Mouse (Mus musculus): ENCODE measurements around the gene Mef2c.

The Mef2c gene

DNA sequence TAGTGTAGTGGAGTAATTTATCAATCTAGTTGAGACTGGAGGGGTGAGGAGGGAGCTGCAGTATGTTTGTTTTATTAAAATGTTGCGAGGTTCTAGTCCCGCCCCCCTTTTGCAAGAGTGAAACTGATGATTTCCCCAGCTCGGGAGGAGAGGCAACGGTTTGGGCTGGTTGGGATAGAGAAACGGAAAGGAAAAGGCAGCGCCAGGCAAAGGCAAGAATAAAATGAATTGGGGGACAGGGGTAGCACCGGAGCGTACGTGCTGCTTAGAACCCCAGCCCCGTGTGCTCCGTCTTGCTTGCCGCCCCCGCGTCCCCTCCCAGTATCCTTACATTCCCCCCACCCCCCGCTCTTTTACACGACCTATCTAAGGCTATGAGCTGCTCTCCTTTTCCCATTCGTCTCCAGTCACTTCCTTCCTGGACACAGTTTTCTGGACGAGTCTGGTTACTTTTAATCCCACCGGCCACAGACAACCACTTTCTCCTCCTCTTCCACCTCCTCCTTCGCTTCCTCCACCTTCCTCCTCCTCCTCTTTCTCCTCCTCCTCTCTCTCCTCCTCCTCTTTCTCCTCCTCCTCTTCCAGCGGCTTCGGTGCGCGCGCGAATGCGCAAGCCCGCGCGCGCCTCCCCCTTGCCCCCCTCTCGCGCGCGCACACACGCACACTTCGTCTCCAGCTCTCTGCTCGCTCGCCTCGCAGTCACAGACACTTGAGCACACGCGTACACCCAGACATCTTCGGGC is 20.5 kb downstream of the Mef2c start:
- peak; percentile 19 for DNase-seq (ENCODE audit: low read depth, low spot score)

GRCm38 (mm10) chr13:83524902-83525715 is 21.3 kb downstream of the Mef2c start:
- no peak for DNase-seq (ENCODE audit: low read depth, low spot score)

- DNase-seq (ENCODE audit: low read depth, low spot score), result no peak
These were observed 21.8 kb downstream of the Mef2c start for GRCm38 (mm10) chr13:83525716-83526005.

DNA sequence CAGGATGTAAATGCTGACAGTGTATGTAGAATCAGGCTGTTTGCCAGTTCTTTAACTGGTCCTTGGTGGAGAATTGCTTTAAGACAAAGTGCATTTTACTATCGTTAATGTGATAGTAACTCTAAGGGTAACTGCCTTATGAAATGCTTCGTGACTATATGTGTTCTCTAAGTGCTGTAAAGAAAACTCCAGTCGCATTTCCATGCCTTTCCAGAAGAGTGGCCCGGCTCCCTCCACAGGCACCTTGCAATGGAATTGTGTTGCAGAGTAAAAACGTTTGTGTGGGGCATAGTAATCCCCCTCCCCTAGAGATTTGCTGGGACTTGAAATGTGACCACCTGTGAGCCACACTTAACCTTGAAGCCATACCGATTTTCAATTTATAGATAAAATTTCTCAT is 22.2 kb downstream of the Mef2c start:
- no peak for DNase-seq (ENCODE audit: low read depth, low spot score)

- DNase-seq (ENCODE audit: low read depth, low spot score), result no peak
These were observed 24.1 kb downstream of the Mef2c start for GRCm38 (mm10) chr13:83527921-83528320.

DNA sequence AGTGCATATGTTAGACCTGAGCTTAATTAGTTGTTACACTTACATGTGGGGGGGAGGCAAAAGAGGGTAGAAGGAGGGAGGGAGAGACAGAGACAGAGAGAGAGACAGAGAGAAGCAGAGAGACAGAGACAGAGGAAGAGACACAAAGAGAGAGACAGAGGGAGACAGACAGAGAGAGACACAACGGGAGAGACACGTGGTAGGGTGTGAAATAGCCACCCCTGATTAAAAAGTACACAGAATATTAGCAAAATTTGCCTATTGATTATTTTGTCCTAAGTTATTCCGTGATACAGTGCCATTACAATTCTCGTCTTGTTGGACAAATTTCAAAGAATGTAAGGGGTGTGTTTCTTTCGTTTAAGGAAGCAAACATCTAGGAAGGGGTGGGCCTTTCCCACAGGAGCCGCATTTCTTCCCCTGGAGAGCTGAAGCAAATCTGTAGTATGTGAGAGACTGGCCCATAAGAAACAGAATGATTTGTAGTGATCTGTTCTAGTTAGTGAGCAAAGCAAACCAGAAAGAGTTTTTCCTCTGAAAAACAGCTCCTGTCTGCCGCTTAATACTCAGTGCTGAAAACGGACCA is 26.0 kb downstream of the Mef2c start:
- DNase-seq (ENCODE audit: low read depth, low spot score), result no peak

DNA sequence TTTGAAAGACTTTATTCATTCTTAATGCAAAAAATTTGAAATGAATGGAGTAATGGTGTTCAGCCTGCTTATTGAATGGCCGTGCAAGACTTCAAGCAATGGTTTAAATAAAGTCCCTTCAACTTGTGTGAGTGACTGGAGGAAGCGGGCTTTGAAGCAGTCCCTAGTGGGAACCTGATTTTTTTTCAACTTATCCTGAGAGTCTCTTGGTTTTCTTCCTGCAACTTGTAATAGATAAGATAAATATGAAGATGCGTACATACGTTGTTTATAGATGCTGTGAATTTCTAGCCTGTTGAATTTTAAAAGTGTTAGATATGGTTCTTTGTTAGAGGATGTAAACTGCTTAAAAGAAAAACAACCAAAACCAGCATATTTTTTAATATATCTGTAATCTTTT is 27.1 kb downstream of the Mef2c start:
- no peak for DNase-seq (ENCODE audit: low read depth, low spot score)

GRCm38 (mm10) chr13:83531968-83532591 is 28.2 kb downstream of the Mef2c start:
- DNase-seq (ENCODE audit: low read depth, low spot score), result no peak

GRCm38 (mm10) chr13:83536361-83536760 is 32.5 kb downstream of the Mef2c start:
- DNase-seq (ENCODE audit: low read depth, low spot score), result no peak

GRCm38 (mm10) chr13:83537163-83537562 is 33.3 kb downstream of the Mef2c start:
- DNase-seq (ENCODE audit: low read depth, low spot score), result no peak

DNA sequence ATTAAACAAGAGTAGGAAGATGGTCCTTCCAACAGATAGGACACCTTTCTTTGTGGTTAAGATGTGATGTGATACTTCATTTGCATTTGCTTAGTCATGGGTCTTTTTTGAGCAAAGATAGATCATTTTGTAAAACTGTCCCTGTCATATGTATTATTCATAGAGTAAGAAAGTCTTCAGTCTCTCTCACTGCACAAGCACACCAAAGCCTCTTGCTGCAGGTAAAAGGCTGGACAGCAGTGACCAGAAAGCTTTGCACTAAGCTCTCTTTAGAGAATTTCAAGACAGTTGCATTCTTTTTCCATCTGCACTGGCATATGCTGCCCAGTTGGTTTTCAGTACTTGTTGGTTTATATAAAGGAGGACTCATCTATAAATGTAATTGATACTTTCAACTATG is 36.1 kb downstream of the Mef2c start:
- DNase-seq (ENCODE audit: low read depth, low spot score), result no peak

DNA sequence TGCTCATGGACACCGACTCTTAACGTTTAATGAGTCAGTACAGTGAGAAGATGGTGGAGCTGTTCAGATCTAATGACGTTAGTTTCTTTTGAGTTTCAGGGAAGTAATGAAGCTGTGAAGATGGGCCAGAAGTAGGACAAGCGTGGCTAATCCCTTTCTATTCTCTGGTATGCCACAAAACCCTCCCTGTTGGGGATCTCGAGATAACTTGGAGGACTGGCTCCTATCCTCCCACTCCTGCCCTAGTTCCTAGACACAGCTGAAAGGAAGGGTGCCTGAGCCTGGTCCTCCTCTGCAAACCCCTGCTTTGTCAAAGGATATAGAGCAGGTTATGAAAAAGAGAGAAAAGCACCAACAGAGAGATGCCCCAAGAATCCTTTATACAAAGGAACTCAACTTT is 38.8 kb downstream of the Mef2c start:
- no peak for DNase-seq (ENCODE audit: low read depth, low spot score)

DNA sequence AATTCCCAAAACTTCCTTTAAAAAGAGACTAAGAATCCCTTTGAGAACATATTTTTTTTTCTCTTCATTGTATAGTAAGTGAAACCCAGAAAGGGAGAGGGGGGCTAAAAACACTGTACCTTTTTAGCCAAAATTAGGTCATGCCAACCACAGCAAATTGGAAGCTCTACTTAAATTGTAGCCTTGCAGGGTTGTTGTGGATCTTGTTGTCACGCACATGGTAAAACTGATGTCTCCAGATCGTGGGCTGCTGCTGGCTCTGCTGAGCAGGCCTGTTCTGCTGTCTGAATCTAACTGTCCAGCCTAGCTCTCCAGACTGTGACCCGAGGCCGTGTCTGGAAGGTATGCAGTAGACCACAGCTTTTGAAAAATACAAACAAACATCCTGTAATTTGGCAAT is 40.9 kb downstream of the Mef2c start:
- DNase-seq (ENCODE audit: low read depth, low spot score), result no peak

GRCm38 (mm10) chr13:83546876-83547275 is 43.0 kb downstream of the Mef2c start:
- no peak for DNase-seq (ENCODE audit: low read depth, low spot score)

- no peak for DNase-seq (ENCODE audit: low read depth, low spot score)
These were observed 47.4 kb downstream of the Mef2c start for GRCm38 (mm10) chr13:83551259-83551658.

DNA sequence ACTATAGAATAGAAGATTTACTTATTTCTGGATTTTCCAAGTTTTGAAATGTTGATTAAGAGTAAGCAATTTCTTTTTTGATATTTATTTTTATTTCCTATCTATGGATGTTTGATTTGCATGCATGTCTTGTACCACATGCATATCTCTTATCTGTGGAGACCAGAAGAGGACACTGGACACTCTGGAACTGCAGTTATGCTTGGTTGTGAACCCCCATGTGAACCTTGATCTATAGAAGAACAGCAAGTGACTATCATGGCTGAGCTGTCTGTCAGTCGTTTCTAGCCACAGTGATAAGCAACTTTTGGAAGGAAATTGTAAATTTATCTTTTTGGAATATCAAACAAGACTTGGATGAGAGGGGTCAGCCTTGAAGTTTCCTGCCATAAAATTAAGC is 48.2 kb downstream of the Mef2c start:
- no peak for DNase-seq (ENCODE audit: low read depth, low spot score)

GRCm38 (mm10) chr13:83563261-83563660 is 59.4 kb downstream of the Mef2c start:
- no peak for DNase-seq (ENCODE audit: low read depth, low spot score)

GRCm38 (mm10) chr13:83565732-83566131 is 61.9 kb downstream of the Mef2c start:
- no peak for DNase-seq (ENCODE audit: low read depth, low spot score)

- no peak for DNase-seq (ENCODE audit: low read depth, low spot score)
These were observed 62.3 kb downstream of the Mef2c start for GRCm38 (mm10) chr13:83566180-83566579.

DNA sequence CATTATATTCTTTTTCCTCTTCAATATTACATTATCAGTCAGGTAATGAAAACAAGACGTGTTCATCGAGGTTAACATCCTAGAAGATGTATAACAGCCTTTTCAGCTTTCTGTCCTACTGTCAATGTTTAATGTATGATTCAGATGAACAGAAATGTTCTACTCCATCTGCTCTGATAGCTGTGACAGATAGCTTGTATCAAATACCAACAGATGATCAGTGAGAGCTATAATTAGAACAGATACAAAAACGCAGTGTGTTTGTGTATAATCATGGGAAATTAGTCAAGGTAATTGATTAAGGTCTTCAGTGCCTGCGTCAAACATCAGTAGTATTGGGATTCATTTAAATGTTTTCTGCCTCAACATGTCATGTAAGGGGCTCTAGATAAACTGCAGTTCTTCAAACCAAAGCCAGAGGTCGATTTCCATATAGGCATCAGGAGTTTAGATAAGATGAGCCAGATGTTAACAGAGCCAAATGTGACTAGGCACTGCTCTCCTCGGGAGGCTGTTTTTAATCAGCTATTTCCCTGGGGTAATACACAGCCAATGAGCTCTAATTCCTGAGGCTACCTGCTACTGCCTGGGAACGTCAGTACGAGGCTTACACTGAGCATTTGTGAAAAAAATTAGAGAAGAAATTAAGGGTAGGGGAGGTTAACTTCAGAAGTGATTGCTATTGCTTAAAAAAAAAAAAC is 63.1 kb downstream of the Mef2c start:
- DNase-seq (ENCODE audit: low read depth, low spot score), result no peak

DNA sequence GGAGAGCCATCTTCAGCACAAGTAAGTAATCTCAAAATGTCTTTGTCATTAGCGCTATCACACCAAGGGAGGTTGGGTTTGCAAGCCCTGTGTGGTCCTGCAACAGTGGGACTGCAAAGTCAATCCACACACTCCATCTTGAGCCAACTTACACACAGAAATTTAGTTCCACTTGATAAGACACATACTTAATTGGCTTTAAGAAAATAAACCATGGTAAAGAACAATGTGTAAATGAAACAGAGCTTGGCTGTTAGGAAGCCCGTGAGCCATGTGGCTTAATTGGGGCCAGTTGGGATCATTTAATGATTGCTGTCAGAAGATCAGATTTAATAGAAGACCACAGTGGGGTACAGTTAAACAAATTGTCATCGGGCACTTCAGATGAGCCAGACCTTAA is 63.8 kb downstream of the Mef2c start:
- DNase-seq (ENCODE audit: low read depth, low spot score), result no peak

DNA sequence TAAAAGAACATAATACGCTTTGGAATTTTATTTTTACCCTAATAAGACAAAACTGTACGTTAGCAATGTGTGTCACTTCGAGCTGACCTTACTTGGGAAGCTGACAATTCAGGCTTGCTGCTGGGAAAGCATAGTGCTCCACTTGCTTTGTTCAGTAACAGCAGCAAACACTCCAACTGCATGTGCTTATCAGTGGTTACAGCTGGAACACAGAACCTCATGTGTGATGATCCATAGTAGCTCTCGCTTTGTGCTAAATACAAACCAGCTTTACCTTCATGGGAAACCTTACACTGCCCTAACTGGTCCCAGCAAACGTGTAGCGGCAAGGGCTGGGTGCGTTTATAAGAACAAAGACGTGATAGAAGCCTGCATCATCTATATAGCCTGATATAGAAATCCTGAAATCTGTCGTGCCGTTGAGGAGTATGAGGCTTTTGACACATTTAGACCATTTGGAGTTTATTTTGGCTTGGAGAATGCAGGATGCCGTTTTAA is 65.0 kb downstream of the Mef2c start:
- DNase-seq (ENCODE audit: low read depth, low spot score), result no peak
